Mouse (Mus musculus) natural killer cell, adult 2 months (primary cell): ENCODE data around the gene Kcnip1.

Experiments used
- DNase-seq, 2 experiments: peaks; one replicate each; pipeline ENCODE4 v3.0.0; 2022; ENCODE audit warnings: low spot score in 2 of 2

Gene Kcnip1

DNA sequence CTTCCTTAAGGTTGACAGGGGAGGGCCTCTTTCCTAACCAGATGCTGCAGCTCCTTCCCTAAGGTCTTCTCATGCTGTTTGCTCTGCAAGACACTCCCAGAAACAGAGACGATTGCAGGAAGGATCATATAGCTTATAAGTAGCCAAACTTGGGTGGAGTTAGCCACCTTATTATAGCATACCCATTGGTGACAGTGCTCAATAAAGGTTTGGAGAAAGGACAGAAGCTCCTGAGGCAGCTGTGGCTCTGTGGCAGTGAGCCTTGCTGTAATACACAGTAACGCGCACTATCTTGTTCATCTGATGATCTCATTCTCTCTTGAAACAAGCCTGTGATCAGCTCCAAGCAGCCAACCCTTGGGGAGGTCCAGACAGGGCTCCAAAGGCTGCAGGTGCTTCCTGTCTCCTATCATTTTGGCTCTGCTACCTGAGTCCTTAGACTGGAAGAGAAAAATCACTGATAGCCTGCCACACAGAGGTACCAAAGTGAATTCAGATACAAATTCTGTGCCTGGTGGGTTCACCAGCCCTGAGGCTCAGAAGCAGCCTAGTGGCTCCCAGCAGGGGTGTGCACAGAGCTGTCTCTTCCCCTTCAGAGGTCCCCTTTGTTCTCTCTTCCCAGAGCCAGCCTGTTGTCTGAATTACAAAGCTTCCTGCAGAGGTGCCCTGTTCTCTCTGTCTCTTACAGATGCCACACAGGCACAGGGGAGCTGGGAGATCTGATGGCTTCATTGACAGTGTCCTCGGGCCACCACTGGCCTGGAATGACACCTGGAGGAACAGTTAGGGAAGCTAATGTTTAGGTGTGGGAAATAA lies 84.4 kb downstream of the Kcnip1 start:
- DNase-seq: no peak

- no peak for DNase-seq
Measured at GRCm38 (mm10) chr11:33903494-33903893, 89.5 kb downstream of the Kcnip1 start.

- no peak for DNase-seq
Measured at GRCm38 (mm10) chr11:33902377-33902776, 90.6 kb downstream of the Kcnip1 start.

DNA sequence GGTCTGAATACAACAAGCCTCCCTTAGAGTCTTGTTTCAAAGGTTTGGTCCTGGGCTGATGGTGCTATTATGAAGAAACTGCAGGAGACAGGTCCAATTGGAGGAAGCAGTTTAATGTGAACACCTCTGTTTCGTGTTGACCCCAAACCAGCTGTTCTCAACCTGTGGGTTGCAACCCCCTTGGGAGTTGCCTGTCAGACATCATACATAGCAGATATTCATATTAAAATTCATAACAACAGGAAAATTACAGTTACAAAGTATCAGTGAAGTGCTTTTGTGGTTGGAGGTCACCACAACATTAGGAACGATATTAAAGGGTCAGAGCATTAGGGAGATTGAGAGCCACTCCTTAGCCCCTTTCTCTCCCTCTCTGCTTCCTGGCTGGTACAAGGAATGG lies 91.2 kb downstream of the Kcnip1 start:
- no peak for DNase-seq

- DNase-seq: no peak
Measured at GRCm38 (mm10) chr11:33891084-33891483, 101.9 kb downstream of the Kcnip1 start.

DNA sequence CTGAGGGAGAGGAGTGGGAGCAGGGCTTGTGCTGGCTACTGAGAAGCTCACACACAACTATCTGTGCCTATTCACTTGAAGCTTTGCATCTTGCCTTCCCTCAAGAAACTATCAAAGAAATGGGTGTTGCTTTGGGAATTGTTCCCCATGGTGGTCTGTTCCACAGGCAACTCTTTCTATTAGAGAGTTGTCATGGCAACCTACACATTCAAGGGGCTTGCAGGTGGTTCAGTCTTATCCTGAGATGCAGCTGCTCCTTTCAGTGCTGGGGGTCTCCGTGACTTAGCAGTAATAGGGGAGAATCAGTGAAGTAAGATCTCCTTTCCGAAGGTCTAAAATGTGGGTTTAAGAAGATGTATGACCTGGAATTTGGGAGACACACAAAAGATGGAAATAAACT lies 102.6 kb downstream of the Kcnip1 start:
- DNase-seq: no peak

GRCm38 (mm10) chr11:33887660-33888059 lies 105.3 kb downstream of the Kcnip1 start:
- DNase-seq: no peak

DNA sequence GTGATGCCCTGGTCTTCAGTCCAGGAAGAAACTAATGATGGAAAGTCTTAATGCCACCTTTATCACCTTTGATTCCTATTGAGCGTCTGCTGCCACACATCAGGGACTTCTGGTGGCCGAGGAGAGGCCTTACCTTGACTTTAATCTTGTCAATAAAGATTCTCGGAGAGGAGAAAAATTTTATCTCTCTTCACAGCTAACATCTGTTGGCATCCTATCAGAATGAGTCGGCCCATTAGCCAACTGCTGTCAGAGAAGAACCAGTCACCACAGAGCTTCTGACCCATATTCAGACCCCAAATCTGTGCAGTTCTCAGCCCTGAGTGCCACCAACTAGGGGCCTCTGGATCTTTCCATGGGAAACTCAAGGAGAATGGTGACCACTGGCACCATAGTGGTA lies 107.0 kb downstream of the Kcnip1 start:
- no peak for DNase-seq

GRCm38 (mm10) chr11:33882731-33883328 lies 110.1 kb downstream of the Kcnip1 start:
- no peak for DNase-seq

DNA sequence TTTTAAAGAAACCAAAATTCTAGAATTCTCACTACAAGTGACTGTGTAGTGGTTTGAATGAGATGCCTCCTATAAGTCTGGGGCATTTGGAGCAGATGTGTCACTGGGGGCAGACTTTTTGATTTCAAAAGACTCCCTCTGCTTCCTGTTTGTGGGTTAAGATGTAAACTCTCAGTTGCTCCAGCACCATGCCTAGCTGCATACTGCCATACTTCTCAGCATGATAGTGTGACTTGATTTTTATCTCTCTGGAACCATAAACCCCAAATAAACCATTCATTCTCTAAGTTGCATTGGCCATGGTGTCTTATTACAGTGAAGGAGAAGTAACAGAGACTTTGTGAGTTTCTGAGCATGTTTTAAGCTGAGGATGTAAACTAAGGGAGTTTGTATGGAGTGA lies 118.0 kb downstream of the Kcnip1 start:
- no peak for DNase-seq

- no peak for DNase-seq
Measured at GRCm38 (mm10) chr11:33873071-33873781, 119.7 kb downstream of the Kcnip1 start.

DNA sequence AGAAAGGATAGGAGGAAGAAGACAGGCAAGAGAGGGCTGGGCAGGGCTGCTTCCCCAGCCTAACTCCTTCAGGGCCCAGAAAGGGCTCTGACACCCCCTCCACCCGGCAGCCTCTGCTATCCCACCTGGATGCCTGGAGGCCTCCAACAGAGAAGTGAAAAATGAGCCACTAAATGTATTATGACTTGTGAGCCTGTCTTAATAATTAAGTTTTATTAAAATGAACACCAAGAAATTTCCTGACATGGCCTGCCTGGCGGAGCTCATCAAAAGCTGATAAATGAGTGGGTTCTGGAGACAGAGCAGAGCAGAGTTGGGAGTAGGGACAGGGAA lies 120.3 kb downstream of the Kcnip1 start:
- no peak for DNase-seq

GRCm38 (mm10) chr11:33871998-33872715 lies 120.8 kb downstream of the Kcnip1 start:
- no peak for DNase-seq

- no peak for DNase-seq
Measured at GRCm38 (mm10) chr11:33870246-33870645, 122.7 kb downstream of the Kcnip1 start.

GRCm38 (mm10) chr11:33869559-33869958 lies 123.4 kb downstream of the Kcnip1 start:
- DNase-seq: no peak

DNA sequence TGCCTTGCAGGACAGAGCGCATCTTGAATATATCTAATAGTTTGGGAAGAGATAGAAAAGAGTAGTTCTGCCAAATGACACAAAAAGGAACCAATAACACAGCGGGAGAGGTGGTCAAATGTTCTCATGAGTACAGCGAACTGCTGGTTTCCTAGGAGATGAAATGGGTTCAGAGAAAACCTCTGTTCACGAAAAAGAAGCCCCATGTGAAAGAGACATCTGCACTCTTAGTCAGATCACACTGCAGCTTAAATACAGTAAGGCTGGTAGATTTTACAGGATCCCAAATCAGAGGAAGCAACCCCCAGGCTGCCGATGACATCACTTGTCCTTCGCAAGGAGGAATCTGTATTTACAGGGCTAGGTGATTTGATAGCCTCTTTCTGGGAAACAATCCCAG lies 126.2 kb downstream of the Kcnip1 start:
- DNase-seq: no peak

GRCm38 (mm10) chr11:33864245-33864644 lies 128.7 kb downstream of the Kcnip1 start:
- no peak for DNase-seq

DNA sequence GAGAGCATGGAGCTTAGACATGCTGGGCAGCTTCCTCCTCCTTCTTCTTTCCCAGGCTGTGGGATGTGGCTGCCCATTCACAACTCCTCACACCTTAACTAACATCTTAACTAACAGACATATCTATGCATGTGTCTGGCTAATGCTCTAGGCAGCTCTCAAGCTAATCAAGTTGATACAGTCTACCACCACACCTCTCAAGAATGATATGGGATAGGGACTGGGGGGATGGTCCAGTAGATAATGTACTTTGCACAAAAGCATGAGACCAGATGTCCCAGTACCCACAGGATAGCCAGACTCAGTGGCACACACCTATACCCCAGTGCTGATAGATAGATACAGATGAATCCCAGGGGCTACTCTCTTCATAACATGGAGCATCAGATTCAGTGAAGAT lies 131.1 kb downstream of the Kcnip1 start:
- no peak for DNase-seq

- DNase-seq: no peak
Measured at GRCm38 (mm10) chr11:33860905-33861582, 131.9 kb downstream of the Kcnip1 start.

DNA sequence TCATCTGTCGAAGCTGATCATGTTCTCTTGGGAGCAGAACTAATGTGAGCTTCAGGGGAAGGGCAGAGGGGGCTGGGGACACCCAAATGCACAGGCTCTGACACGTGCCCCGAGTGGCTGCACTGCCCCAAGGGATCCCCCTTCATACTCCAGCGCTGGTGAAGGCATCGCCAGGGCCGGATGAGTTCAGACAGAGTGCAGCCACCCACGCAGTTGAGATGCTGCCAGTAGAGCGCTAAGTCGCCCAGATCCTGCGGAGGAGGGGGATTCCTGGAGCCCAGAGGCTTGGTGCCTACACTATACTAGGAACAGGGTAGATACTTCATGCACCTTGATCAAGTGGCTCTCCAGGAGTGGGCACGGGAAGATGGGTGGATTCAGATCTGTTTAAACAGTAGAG lies 143.3 kb downstream of the Kcnip1 start:
- DNase-seq: no peak

GRCm38 (mm10) chr11:33848685-33849084 lies 144.3 kb downstream of the Kcnip1 start:
- DNase-seq: no peak

- DNase-seq: no peak
Measured at GRCm38 (mm10) chr11:33845931-33846330, 147.0 kb downstream of the Kcnip1 start.
